Mouse (Mus musculus) embryonic facial prominence, embryonic 14.5 days (tissue): ENCODE results near the gene Jarid2. TPM values are rescaled to one million over a fixed set of nuclear protein-coding genes. Genes with fewer than 3 reads are reported as not detected.

Experiments
- ATAC-seq: fragments of 200-750 bp; cut with Nextera tagmentation; 2 replicates; pipeline ENCODE4 v1.8.0; 2017; ENCODE audit warnings: low read depth, moderate number of reproducible peaks, moderate TSS enrichment
- DNase-seq: peaks from one replicate; pipeline ENCODE4 v3.0.0-alpha.2; 2015; ENCODE audit warnings: low spot score
- H3K27ac ChIP-seq: fragments of 300-500 bp; sonication (generic); replicated peaks from 2 replicates; pipeline ENCODE4 v1.5.1; 2014; ENCODE audit warnings: low read depth, mild to moderate bottlenecking, low read length, moderate library complexity
- H3K27me3 ChIP-seq: fragments of 300-500 bp; sonication (generic); replicated peaks from 2 replicates; pipeline ENCODE4 v1.6.1; 2014; ENCODE audit warnings: low read length; ENCODE audit not compliant: control insufficient read depth, insufficient read depth
- H3K36me3 ChIP-seq: fragments of 300-500 bp; sonication (generic); 2 replicates; pipeline ENCODE4 v1.6.1; 2014; ENCODE audit warnings: low read length, mixed read lengths; ENCODE audit not compliant: control insufficient read depth, insufficient read depth
- H3K4me1 ChIP-seq: fragments of 300-500 bp; sonication (generic); 2 replicates; pipeline ENCODE4 v1.6.1; 2014; ENCODE audit warnings: antibody characterized with exemption, low read length; ENCODE audit not compliant: control insufficient read depth, insufficient read depth
- H3K4me2 ChIP-seq: fragments of 300-500 bp; sonication (generic); 2 replicates; pipeline ENCODE4 v1.6.1; 2014; ENCODE audit warnings: low read depth, mild to moderate bottlenecking, low read length, moderate library complexity, mixed read lengths
- H3K4me3 ChIP-seq: fragments of 300-500 bp; sonication (generic); 2 replicates; pipeline ENCODE4 v1.5.1; 2014; ENCODE audit warnings: low read depth, mild to moderate bottlenecking, low read length
- H3K9ac ChIP-seq: fragments of 300-500 bp; sonication (generic); 2 replicates; pipeline ENCODE4 v1.6.1; 2014; ENCODE audit warnings: low read depth, mild to moderate bottlenecking, low read length, moderate library complexity, mixed read lengths
- H3K9me3 ChIP-seq: fragments of 300-500 bp; sonication (generic); 2 replicates; pipeline ENCODE4 v1.6.1; 2016; ENCODE audit warnings: low read length; ENCODE audit not compliant: control insufficient read depth
- WGBS: fragments of 180-500 bp; shearing (Covaris S2); extraction: QIAGEN DNeasy Blood & Tissue Kit; methylation state at CpG from one replicate; pipeline ENCODE4 v1.1.7; 2014; 5-methylcytosine and 5-hydroxymethylcytosine counted together
- polyA plus RNA-seq: library from polyadenylated mRNA; unstranded; fragments of >200 nt; fragmentation: Nextera tagmentation; extraction: Ambion mirVana; gene quantifications from 2 replicates; pipeline ENCODE4 v1.2.1, GENCODE M21; 2014

Jarid2 gene
- polyA plus RNA-seq, 1 experiment from 2014 or later = 16.1 TPM

DNA sequence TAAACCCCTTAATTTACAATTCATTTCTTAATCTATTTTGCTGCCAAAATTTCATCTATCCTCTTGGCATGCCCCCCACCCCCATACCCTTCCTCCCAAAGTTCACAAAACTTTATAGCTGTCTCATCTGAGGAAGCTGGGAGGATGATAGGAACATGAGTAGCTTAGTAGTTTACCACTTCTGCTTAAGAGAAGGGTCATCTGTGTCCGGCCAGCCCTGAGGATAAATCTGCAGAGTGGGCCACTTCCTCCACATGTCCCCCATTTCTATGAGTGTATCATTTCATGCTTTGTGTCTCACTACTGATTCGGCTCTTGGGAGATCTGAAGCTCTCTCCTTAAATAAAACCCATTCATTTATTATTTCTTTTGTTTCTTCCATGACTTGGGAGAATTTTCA is 102.8 kb downstream of the Jarid2 start:
- H3K4me2 ChIP-seq = no peak overlapping the region
- no peak overlapping the region for H3K27ac ChIP-seq
- H3K9me3 ChIP-seq = no peaks in the 10 kb centered on the region
- no peak overlapping the region for H3K4me3 ChIP-seq
- DNase-seq = no peak
- no peaks in the 10 kb centered on the region for H3K4me1 ChIP-seq
- ATAC-seq = no peak
- no peaks in the 10 kb centered on the region for H3K36me3 ChIP-seq
- H3K27me3 ChIP-seq = no peaks in the 10 kb centered on the region
- WGBS = 80% methylated on average over 2 of the region's 2 CpGs
- no peak overlapping the region for H3K9ac ChIP-seq

DNA sequence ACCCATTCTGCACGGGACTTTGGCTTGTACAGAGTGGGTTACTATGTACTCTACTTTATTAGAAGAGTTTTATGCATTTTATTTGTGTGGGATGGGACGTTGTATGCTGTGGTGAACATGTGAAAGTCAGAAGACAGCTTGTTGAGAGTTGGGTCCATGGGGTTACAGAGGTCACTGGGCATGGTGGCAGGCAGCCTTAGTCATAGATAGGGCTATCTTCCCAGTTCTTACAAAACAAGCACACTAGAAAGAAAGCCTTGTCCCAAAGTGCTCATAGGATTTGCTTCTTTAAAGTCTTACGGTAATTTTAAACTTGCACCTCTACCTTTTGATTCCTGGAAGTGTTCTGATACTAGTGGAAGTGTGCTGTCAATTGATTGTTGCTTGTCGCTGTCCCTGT is 103.6 kb downstream of the Jarid2 start:
- DNase-seq = no peak
- no peak overlapping the region for H3K4me3 ChIP-seq
- no peak overlapping the region for H3K27ac ChIP-seq
- no peaks in the 10 kb centered on the region for H3K36me3 ChIP-seq
- H3K4me2 ChIP-seq = no peak overlapping the region
- H3K4me1 ChIP-seq = no peaks in the 10 kb centered on the region
- no peak for ATAC-seq
- H3K9me3 ChIP-seq = no peaks in the 10 kb centered on the region
- 86% methylated on average over 4 of the region's 4 CpGs for WGBS
- no peak overlapping the region for H3K9ac ChIP-seq
- H3K27me3 ChIP-seq = no peaks in the 10 kb centered on the region

DNA sequence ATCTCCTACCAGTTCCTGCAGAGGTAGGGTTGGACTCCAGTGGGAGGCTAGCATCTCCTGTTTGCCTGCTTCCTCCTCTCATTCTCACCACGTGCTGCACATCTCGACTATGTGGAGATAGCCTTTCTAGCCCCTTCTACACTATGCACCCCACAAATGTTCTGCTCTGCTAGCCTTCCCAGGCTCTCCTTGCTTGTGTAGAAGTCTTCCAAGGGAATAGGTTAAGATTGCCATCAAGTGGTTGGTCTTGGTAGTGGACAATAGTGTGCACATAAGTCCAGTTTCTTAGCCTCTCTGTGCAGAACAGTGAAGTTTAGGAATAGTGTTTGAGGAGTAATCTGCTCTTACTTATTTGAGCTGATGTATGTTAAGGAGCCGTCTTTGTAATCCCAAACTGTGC is 104.1 kb downstream of the Jarid2 start:
- ATAC-seq = no peak; the same call in 1 of the 2 replicates
- no peak overlapping the region for H3K4me3 ChIP-seq

DNA sequence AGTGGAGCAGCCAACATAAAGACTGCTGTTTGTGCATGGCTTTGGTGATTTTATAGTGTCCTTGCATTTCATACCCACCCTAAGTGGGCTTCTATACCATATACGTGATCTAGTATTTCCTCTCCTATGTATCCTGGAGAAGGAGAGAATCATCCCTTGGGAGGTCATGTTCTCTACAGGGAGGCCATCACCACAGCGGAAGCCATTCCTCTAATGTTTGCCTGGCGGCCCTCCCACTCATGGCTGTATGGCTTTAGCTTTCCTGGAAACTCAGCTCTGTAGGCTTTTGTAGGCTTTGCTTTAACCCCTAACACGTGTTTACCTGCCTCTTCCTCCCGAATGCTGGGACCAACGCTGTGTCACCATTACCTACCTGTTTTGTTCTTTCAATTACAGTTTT is 108.2 kb downstream of the Jarid2 start:
- Histone ChIP-seq H3K4me1 (peaks cover 18% of the 10 kb centered on the region), H3K27ac (no peak overlapping the region), H3K4me2 (no peak overlapping the region), H3K4me3 (no peak overlapping the region), H3K9ac (no peak overlapping the region), H3K27me3 (no peaks in the 10 kb centered on the region), H3K9me3 (no peaks in the 10 kb centered on the region), H3K36me3 (no peaks in the 10 kb centered on the region)
- WGBS = 87% methylated on average over 6 of the region's 6 CpGs
- no peak for ATAC-seq
- no peak for DNase-seq

More for the DNA sequence above, 104.1 kb downstream of the Jarid2 start:
- Histone ChIP-seq H3K4me2 (no peak overlapping the region), H3K9ac (no peak overlapping the region), H3K4me1 (no peaks in the 10 kb centered on the region), H3K27ac (no peak overlapping the region), H3K27me3 (no peaks in the 10 kb centered on the region), H3K9me3 (no peaks in the 10 kb centered on the region), H3K36me3 (no peaks in the 10 kb centered on the region)
- WGBS = 58% methylated on average over 3 of the region's 3 CpGs
- DNase-seq = peak; percentile 75

DNA sequence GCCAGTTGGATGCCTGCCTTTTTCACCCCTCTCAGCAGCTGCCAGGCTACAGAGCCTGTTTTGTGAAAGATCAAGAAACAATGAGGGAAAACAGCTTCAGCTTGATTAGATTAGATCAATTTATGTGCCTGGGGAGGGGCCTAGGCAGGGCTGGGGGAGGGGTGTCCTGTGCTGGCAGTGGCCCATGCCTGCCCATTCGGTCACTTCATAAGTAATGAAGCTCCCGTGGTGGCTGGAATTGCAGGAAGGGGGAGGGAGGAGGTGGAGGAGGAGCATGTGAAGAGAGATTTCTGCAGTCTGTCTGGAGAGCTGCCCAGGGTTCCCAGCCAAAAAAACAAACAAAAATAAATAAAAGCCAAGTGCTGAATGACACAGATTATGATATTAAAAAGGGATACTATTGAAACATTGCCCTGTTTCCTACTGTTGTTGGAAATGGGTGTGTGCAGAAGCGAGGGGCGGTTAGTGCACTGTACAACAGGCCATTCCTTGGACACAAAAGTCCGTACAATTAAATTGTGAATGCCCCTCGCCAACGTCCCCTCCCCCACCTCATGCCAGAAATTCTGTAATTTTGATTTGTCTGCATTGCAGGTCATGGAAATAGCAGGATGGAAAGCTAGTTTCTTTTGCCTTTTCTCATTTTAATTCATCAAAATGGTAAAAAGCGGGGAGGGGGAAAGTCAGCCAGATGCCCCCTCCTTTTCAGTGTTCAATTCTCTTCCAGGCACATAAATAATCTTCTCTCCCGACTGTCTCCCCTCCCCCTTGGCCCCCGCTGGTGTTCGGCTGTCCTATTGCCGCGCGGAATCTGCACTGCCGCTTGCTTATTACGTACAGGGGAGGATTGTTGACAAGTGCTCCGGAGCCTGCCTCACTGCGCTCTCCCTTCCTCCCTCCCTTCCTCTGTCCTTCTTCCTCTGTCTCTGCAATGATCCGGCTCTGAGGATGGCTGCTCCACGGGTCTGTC is 110.9 kb downstream of the Jarid2 start:
- H3K4me2 ChIP-seq = peak overlapping the region; percentile 59
- peak overlapping the region; percentile 41 for H3K9ac ChIP-seq
- no peaks in the 10 kb centered on the region for H3K27me3 ChIP-seq
- H3K27ac ChIP-seq = peak overlapping the region; percentile 45
- ATAC-seq = peak; percentile 86
- DNase-seq = peak; percentile 90
- peaks cover 29% of the 10 kb centered on the region for H3K4me1 ChIP-seq
- 4% methylated on average over 20 of the region's 20 CpGs for WGBS
- no peaks in the 10 kb centered on the region for H3K36me3 ChIP-seq
- H3K9me3 ChIP-seq = no peaks in the 10 kb centered on the region
- peak overlapping the region; percentile 32 for H3K4me3 ChIP-seq

DNA sequence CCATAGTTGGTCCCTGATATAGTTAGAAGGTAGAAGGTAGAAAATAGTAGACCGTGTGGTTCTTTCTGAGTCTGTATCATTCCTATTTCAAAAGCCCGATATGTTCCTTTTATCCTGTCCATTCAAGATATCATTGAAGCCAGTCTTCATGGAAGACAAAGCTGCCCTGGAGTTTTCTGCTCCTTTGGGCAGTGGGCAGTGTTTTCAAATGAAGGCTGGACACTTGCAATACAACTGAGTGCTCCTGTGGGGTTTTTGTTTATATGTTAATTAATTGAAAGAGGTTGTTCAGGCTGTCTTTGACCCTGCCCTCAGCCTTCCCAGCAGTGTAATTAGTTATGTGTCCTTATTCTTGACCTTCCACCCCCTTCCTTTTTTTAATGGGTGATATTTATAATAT is 122.2 kb downstream of the Jarid2 start:
- Histone ChIP-seq H3K9me3 (no peaks in the 10 kb centered on the region), H3K4me1 (peaks cover 5% of the 10 kb centered on the region; the same call in 1 of the 2 replicates), H3K9ac (no peak overlapping the region), H3K27me3 (no peaks in the 10 kb centered on the region), H3K27ac (no peak overlapping the region), H3K4me3 (no peak overlapping the region), H3K36me3 (peaks cover 6% of the 10 kb centered on the region; the same call in 1 of the 2 replicates), H3K4me2 (no peak overlapping the region)
- DNase-seq = no peak
- no peak for ATAC-seq
- 92% methylated on average over 2 of the region's 2 CpGs for WGBS

DNA sequence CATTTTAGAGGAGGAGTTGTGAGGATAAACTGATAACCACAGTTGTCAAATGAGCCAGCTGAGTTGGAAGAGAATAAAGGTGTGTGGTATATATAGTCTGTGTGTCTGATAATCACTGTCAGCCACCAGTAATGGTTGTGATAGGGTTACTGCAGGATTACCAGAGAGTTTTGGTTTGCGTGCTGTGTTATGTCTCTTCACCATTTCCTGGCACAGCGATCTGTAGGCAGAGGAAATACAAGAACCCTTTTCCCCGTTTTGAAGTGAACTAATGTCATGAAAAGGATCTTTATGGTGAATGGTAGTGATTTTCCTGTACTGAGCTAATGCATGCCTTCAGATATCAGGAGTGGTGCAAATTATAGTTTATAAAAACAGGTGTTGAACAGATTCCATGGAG is 122.8 kb downstream of the Jarid2 start:
- H3K4me3 ChIP-seq = no peak overlapping the region
- no peak for DNase-seq
- H3K27ac ChIP-seq = no peak overlapping the region
- H3K9ac ChIP-seq = no peak overlapping the region
- peaks cover 6% of the 10 kb centered on the region; the same call in 1 of the 2 replicates for H3K36me3 ChIP-seq
- 50% methylated on average over 3 of the region's 3 CpGs for WGBS
- H3K9me3 ChIP-seq = no peaks in the 10 kb centered on the region
- ATAC-seq = no peak
- no peaks in the 10 kb centered on the region for H3K27me3 ChIP-seq
- no peak overlapping the region for H3K4me2 ChIP-seq
- H3K4me1 ChIP-seq = peaks cover 5% of the 10 kb centered on the region; the same call in 1 of the 2 replicates

DNA sequence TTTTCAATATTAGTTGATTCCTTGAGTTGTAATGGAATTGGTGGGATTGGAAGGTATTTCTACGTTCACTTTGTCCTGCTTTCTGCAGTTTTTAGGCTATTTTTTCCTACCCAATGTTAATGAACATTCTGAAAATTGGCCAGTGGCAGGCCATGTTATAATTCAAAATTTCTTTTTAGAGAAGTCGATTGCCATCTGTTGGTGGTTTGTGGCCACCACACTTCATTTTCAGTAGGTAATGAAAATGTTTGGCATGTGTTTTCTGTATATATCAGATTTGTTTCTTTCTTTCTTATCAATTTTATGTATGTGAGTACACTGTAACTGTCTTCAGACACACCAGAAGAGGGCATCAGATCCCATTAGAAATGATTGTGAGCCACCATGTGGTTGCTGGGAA is 136.3 kb downstream of the Jarid2 start:
- Histone ChIP-seq H3K4me1 (no peaks in the 10 kb centered on the region; the same call in 1 of the 2 replicates), H3K36me3 (no peaks in the 10 kb centered on the region), H3K4me3 (no peak overlapping the region), H3K27me3 (no peaks in the 10 kb centered on the region), H3K9me3 (no peaks in the 10 kb centered on the region), H3K27ac (no peak overlapping the region), H3K4me2 (no peak overlapping the region), H3K9ac (no peak overlapping the region)
- no peak for DNase-seq
- WGBS = 82% methylated on average over 2 of the region's 2 CpGs
- ATAC-seq = no peak
